Mouse (Mus musculus) intestine, embryonic 16.5 days (tissue): ENCODE measurements around the gene Rbfox2. TPM values are rescaled to one million over a fixed set of nuclear protein-coding genes. Genes with fewer than 3 reads are reported as not detected.

Experiments used
- ATAC-seq: fragments of 200-750 bp; cut with Nextera tagmentation; 2 replicates; pipeline ENCODE4 v1.8.0; 2017; ENCODE audit warnings: moderate TSS enrichment, moderate library complexity
- H3K27ac ChIP-seq: fragments of 300-500 bp; sonication (generic); 2 replicates; pipeline ENCODE4 v1.5.1; 2014; ENCODE audit warnings: mild to moderate bottlenecking, low read length
- H3K27me3 ChIP-seq: fragments of 300-500 bp; sonication (generic); replicated peaks from 2 replicates; pipeline ENCODE4 v1.6.1; 2014; ENCODE audit warnings: low read length, control low read depth, mixed read lengths; ENCODE audit not compliant: control insufficient read depth, insufficient read depth
- H3K36me3 ChIP-seq: fragments of 300-500 bp; sonication (generic); 2 replicates; pipeline ENCODE4 v1.6.1; 2014; ENCODE audit warnings: low read length, control low read depth; ENCODE audit not compliant: control insufficient read depth, insufficient read depth
- H3K4me1 ChIP-seq: fragments of 300-500 bp; sonication (generic); 2 replicates; pipeline ENCODE4 v1.6.1; 2014; ENCODE audit warnings: low read length, control low read depth, mixed read lengths; ENCODE audit not compliant: control insufficient read depth, insufficient read depth
- H3K4me2 ChIP-seq: fragments of 300-500 bp; sonication (generic); 2 replicates; pipeline ENCODE4 v1.6.1; 2014; ENCODE audit warnings: low read depth, low read length, control low read depth
- H3K4me3 ChIP-seq: fragments of 300-500 bp; sonication (generic); 2 replicates; pipeline ENCODE4 v1.5.1; 2014; ENCODE audit warnings: mild to moderate bottlenecking, low read length
- H3K9ac ChIP-seq: fragments of 300-500 bp; sonication (generic); 2 replicates; pipeline ENCODE4 v1.6.1; 2014; ENCODE audit warnings: low read depth, low read length
- H3K9me3 ChIP-seq: fragments of 300-500 bp; sonication (generic); 2 replicates; pipeline ENCODE4 v1.6.1; 2016; ENCODE audit warnings: low read length, control low read depth; ENCODE audit not compliant: control insufficient read depth
- WGBS: fragments of 180-500 bp; shearing (Covaris S2); extraction: QIAGEN DNeasy Blood & Tissue Kit; methylation state at CpG from one replicate; pipeline ENCODE4 v1.1.7; 2014; 5-methylcytosine and 5-hydroxymethylcytosine counted together
- polyA plus RNA-seq: library from polyadenylated mRNA; unstranded; fragments of >200 nt; fragmentation: Nextera tagmentation; extraction: Ambion mirVana; gene quantifications from 2 replicates; pipeline ENCODE4 v1.2.1, GENCODE M21; 2015

Rbfox2 gene
- polyA plus RNA-seq, 1 experiment from 2014 or later: 31.5 TPM

GRCm38 (mm10) chr15:77204951-77205350 is 101.9 kb downstream of the Rbfox2 start:
- no peak overlapping the region for H3K4me2 ChIP-seq
- H3K9ac ChIP-seq: no peak overlapping the region
- H3K36me3 ChIP-seq: no peaks in the 10 kb centered on the region
- H3K27ac ChIP-seq: peak overlapping the region; percentile 92
- H3K27me3 ChIP-seq: no peaks in the 10 kb centered on the region
- no peaks in the 10 kb centered on the region for H3K9me3 ChIP-seq
- H3K4me3 ChIP-seq: no peak overlapping the region
- no peak for ATAC-seq
- H3K4me1 ChIP-seq: peaks cover 40% of the 10 kb centered on the region
- WGBS: 63% methylated on average over 7 of the region's 7 CpGs

- Histone ChIP-seq H3K9me3 (no peaks in the 10 kb centered on the region), H3K36me3 (no peaks in the 10 kb centered on the region), H3K4me3 (peak overlapping the region; percentile 6; the same call in 1 of the 2 replicates), H3K27me3 (no peaks in the 10 kb centered on the region), H3K27ac (peak overlapping the region; percentile 92), H3K9ac (peak overlapping the region; percentile 53), H3K4me1 (peaks cover 40% of the 10 kb centered on the region), H3K4me2 (peak overlapping the region; percentile 36)
- ATAC-seq: peak; percentile 88
- 41% methylated on average over 13 of the region's 14 CpGs for WGBS
Observed at GRCm38 (mm10) chr15:77203255-77203981, 103.4 kb downstream of the Rbfox2 start.

DNA sequence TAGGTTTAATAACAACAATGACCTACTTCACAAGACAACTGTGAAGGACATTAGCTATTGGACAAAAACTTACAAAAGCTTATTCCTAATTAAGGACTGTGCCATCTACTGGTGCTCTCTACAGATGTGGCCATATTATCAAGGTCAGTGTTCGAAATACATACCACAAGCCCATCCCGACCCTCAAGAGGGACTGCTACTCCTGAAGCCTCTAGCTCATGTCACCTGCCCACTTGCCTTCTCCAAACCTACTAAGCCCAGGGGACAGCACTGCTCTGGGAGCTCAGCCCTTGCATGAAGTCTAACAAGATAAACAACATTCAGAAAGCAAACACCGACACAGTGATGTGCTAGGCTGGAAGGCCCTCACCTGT is 103.9 kb downstream of the Rbfox2 start:
- no peak for ATAC-seq
- peak overlapping the region; percentile 6; the same call in 1 of the 2 replicates for H3K4me3 ChIP-seq
- no peaks in the 10 kb centered on the region for H3K27me3 ChIP-seq
- peak overlapping the region; percentile 36; the same call in 1 of the 2 replicates for H3K4me2 ChIP-seq
- peaks cover 40% of the 10 kb centered on the region for H3K4me1 ChIP-seq
- no peaks in the 10 kb centered on the region for H3K9me3 ChIP-seq
- H3K36me3 ChIP-seq: no peaks in the 10 kb centered on the region
- peak overlapping the region; percentile 53; the same call in 1 of the 2 replicates for H3K9ac ChIP-seq
- H3K27ac ChIP-seq: peak overlapping the region; percentile 92
- WGBS: 62% methylated on average over 3 of the region's 3 CpGs

DNA sequence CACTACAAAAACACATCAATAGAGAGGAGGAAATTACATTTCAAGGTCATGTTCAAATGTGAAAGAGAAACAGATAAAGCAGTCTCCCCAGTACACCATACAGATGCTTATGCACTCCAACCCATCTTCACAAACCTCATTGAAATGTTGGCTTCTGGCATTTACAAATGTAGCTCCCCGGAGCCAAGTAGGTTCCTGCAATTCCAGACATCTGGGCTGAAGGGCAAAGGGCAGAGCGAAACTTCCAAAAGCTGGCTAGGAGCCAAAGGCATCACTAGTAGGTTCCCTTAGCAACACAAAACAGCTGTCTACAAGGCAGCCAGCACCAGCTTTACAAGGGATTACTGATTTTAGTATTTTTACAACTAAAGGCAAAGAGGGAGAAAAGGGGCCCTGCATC is 104.6 kb downstream of the Rbfox2 start:
- no peaks in the 10 kb centered on the region for H3K36me3 ChIP-seq
- no peak overlapping the region for H3K9ac ChIP-seq
- no peaks in the 10 kb centered on the region for H3K27me3 ChIP-seq
- 0 out of 2 replicates have a peak, but pooled peaks have one; percentile 36 for ATAC-seq
- H3K4me3 ChIP-seq: no peak overlapping the region
- peak overlapping the region; percentile 10; the same call in 1 of the 2 replicates for H3K27ac ChIP-seq
- 0 out of 2 replicates have a peak overlapping the region, but pooled peaks have one; percentile 4 for H3K4me2 ChIP-seq
- H3K4me1 ChIP-seq: peaks cover 40% of the 10 kb centered on the region
- WGBS: 9% methylated on average over 2 of the region's 2 CpGs
- H3K9me3 ChIP-seq: no peaks in the 10 kb centered on the region

DNA sequence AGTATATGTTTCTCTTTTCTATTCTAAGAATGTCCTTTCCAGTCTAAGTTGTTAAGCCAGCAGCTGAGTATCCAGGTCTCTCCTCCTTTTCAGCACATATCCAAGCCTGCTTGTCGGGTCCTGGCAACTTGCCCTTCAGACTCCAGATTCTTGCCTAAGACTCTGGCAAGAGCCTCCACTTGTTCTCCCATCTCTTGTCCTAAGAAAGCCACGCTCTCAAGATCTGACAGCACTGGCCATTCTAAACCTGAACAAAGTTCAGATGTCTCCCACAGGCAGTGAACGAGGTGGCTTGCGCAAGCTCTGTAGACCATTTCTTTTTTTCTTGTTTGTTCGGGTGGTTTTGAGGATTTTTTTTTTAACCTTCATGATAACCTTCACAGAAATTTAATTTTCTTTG is 110.0 kb downstream of the Rbfox2 start:
- WGBS: 47% methylated on average over 5 of the region's 5 CpGs
- Histone ChIP-seq H3K4me3 (no peak overlapping the region), H3K4me1 (peaks cover 18% of the 10 kb centered on the region), H3K27me3 (no peaks in the 10 kb centered on the region), H3K27ac (peak overlapping the region; percentile 17; the same call in 1 of the 2 replicates), H3K9ac (no peak overlapping the region), H3K36me3 (no peaks in the 10 kb centered on the region), H3K9me3 (no peaks in the 10 kb centered on the region), H3K4me2 (no peak overlapping the region)
- peak; percentile 68 for ATAC-seq

DNA sequence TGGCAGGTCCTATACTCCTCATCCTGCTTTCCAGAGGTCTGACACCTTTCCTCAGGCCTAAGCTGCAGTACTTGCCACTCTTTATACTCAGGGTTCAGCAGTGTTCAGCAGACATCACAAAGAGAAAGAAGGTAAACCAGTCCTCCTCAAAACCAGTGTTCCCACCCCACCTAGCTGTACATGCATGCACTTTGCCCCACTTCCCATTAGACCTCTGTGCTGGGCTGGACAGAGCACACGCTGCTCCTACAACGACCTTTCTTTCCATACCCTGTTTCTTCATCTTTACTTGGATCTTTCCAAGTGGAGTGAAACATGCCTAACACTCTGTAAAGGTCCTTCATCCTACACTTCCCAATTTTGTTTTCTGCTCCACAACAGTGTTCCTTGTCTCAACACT is 110.8 kb downstream of the Rbfox2 start:
- no peaks in the 10 kb centered on the region for H3K36me3 ChIP-seq
- peak; percentile 82 for ATAC-seq
- no peaks in the 10 kb centered on the region for H3K27me3 ChIP-seq
- H3K4me2 ChIP-seq: peak overlapping the region; percentile 7; the same call in 1 of the 2 replicates
- no peak overlapping the region for H3K9ac ChIP-seq
- H3K4me3 ChIP-seq: no peak overlapping the region
- 58% methylated on average over 2 of the region's 2 CpGs for WGBS
- peaks cover 14% of the 10 kb centered on the region for H3K4me1 ChIP-seq
- peak overlapping the region; percentile 7 for H3K27ac ChIP-seq
- no peaks in the 10 kb centered on the region for H3K9me3 ChIP-seq

GRCm38 (mm10) chr15:77192154-77192935 is 114.5 kb downstream of the Rbfox2 start:
- peak overlapping the region; percentile 60 for H3K27ac ChIP-seq

GRCm38 (mm10) chr15:77186096-77186495 is 120.7 kb downstream of the Rbfox2 start:
- no peak for ATAC-seq
- Histone ChIP-seq H3K9me3 (no peaks in the 10 kb centered on the region), H3K27me3 (no peaks in the 10 kb centered on the region), H3K9ac (no peak overlapping the region), H3K4me3 (no peak overlapping the region), H3K4me1 (peaks cover 8% of the 10 kb centered on the region; the same call in 1 of the 2 replicates), H3K36me3 (peaks cover 3% of the 10 kb centered on the region; the same call in 1 of the 2 replicates), H3K27ac (no peak overlapping the region), H3K4me2 (no peak overlapping the region)
- WGBS: 95% methylated on average over 1 of the region's 1 CpGs

More at GRCm38 (mm10) chr15:77192154-77192935, 114.5 kb downstream of the Rbfox2 start:
- Histone ChIP-seq H3K4me2 (no peak overlapping the region), H3K4me1 (peaks cover 14% of the 10 kb centered on the region), H3K9me3 (no peaks in the 10 kb centered on the region), H3K27me3 (no peaks in the 10 kb centered on the region), H3K4me3 (no peak overlapping the region), H3K36me3 (no peaks in the 10 kb centered on the region), H3K9ac (no peak overlapping the region)
- WGBS: 49% methylated on average over 14 of the region's 14 CpGs
- no peak for ATAC-seq

GRCm38 (mm10) chr15:77185614-77186013 is 121.2 kb downstream of the Rbfox2 start:
- WGBS: 46% methylated on average over 5 of the region's 5 CpGs
- Histone ChIP-seq H3K4me3 (no peak overlapping the region), H3K27me3 (no peaks in the 10 kb centered on the region), H3K9me3 (no peaks in the 10 kb centered on the region), H3K4me2 (no peak overlapping the region), H3K27ac (no peak overlapping the region), H3K9ac (no peak overlapping the region), H3K4me1 (peaks cover 8% of the 10 kb centered on the region; the same call in 1 of the 2 replicates), H3K36me3 (peaks cover 3% of the 10 kb centered on the region; the same call in 1 of the 2 replicates)
- ATAC-seq: no peak
